Mouse (Mus musculus) kidney, embryonic 14.5 days (tissue): ENCODE data around the gene BC107364. TPM values are rescaled to one million over a fixed set of nuclear protein-coding genes. Genes with fewer than 3 reads are reported as not detected.
"Not testable (repeated sequence)": the region's sequence is repeated elsewhere in the genome, so short reads cannot be mapped to it uniquely, and the experiment has no call there.

ENCODE experiments used
- ATAC-seq: fragments of 200-750 bp; cut with Nextera tagmentation; 2 replicates; pipeline ENCODE4 v1.8.0; 2017; ENCODE audit warnings: moderate number of reproducible peaks, mild to moderate bottlenecking, moderate TSS enrichment, moderate library complexity; ENCODE audit not compliant: low FRiP score, low TSS enrichment
- H3K27ac ChIP-seq: fragments of 300-500 bp; sonication (generic); 2 replicates; pipeline ENCODE4 v1.5.1; 2014; ENCODE audit warnings: low read depth, mild to moderate bottlenecking, low read length, moderate library complexity, mixed read lengths
- H3K27me3 ChIP-seq: fragments of 300-500 bp; sonication (generic); 2 replicates; pipeline ENCODE4 v1.6.1; 2014; ENCODE audit warnings: mild to moderate bottlenecking, low read length; ENCODE audit not compliant: control insufficient read depth, insufficient read depth
- H3K36me3 ChIP-seq: fragments of 300-500 bp; sonication (generic); 2 replicates; pipeline ENCODE4 v1.6.1; 2014; ENCODE audit warnings: low read length, mixed read lengths; ENCODE audit not compliant: control insufficient read depth, insufficient read depth
- H3K4me1 ChIP-seq: fragments of 300-500 bp; sonication (generic); 2 replicates; pipeline ENCODE4 v1.6.1; 2014; ENCODE audit warnings: low read length, mixed read lengths; ENCODE audit not compliant: control insufficient read depth, insufficient read depth
- H3K4me2 ChIP-seq: fragments of 300-500 bp; sonication (generic); replicated peaks from 2 replicates; pipeline ENCODE4 v1.6.1; 2014; ENCODE audit warnings: low read depth, mild to moderate bottlenecking, low read length
- H3K4me3 ChIP-seq: fragments of 300-500 bp; sonication (generic); 2 replicates; pipeline ENCODE4 v1.5.1; 2014; ENCODE audit warnings: mild to moderate bottlenecking, low read length
- H3K9ac ChIP-seq: fragments of 300-500 bp; sonication (generic); 2 replicates; pipeline ENCODE4 v1.6.1; 2014; ENCODE audit warnings: low read depth, mild to moderate bottlenecking, low read length, moderate library complexity
- H3K9me3 ChIP-seq: fragments of 300-500 bp; sonication (generic); 2 replicates; pipeline ENCODE4 v1.6.1; 2016; ENCODE audit warnings: low read length; ENCODE audit not compliant: control insufficient read depth
- WGBS: fragments of 180-500 bp; shearing (Covaris S2); extraction: QIAGEN DNeasy Blood & Tissue Kit; methylation state at CpG from one replicate; pipeline ENCODE4 v1.1.7; 2014; 5-methylcytosine and 5-hydroxymethylcytosine counted together
- polyA plus RNA-seq: library from polyadenylated mRNA; unstranded; fragments of >200 nt; fragmentation: Nextera tagmentation; extraction: Ambion mirVana; gene quantifications from 2 replicates; pipeline ENCODE4 v1.2.1, GENCODE M21; 2014

The BC107364 gene
- 0.20 TPM in 1 of 2 replicates, not detected in the other for polyA plus RNA-seq

GRCm38 (mm10) chr3:96452262-96452661 lies at the start of gene BC107364:
BC107364 (minus strand) TSS chr3:96452306.
- not testable (repeated sequence) for H3K4me1 ChIP-seq, H3K9ac ChIP-seq, H3K27me3 ChIP-seq, H3K27ac ChIP-seq, H3K9me3 ChIP-seq, H3K4me2 ChIP-seq, H3K36me3 ChIP-seq, H3K4me3 ChIP-seq
- no CpG with 5 or more reads among the region's 48 CpGs for WGBS
- ATAC-seq: peak; percentile 20; the same call in 1 of the 2 replicates

GRCm38 (mm10) chr3:96501391-96502115 lies 49.4 kb upstream of the BC107364 start:
- peaks cover 3% of the 10 kb centered on the region; the same call in 1 of the 2 replicates for H3K4me1 ChIP-seq
- H3K27me3 ChIP-seq: no peaks in the 10 kb centered on the region
- peak; percentile 69 for ATAC-seq
- peak overlapping the region; percentile 81 for H3K4me3 ChIP-seq
- no peaks in the 10 kb centered on the region for H3K36me3 ChIP-seq
- WGBS: under 1% methylated on average over 32 of the region's 32 CpGs
- peak overlapping the region; percentile 65 for H3K9ac ChIP-seq
- H3K9me3 ChIP-seq: no peaks in the 10 kb centered on the region
- H3K4me2 ChIP-seq: peak overlapping the region; percentile 92
- peak overlapping the region; percentile 84 for H3K27ac ChIP-seq

- ATAC-seq: peak; percentile 76
- under 1% methylated on average over 19 of the region's 19 CpGs for whole genome bisulfite sequencing
- Histone ChIP-seq H3K27me3 (no peaks in the 10 kb centered on the region), H3K4me2 (peak overlapping the region; percentile 62), H3K9me3 (no peaks in the 10 kb centered on the region), H3K4me3 (peak overlapping the region; percentile 81), H3K9ac (peak overlapping the region; percentile 73), H3K36me3 (no peaks in the 10 kb centered on the region), H3K4me1 (peaks cover 3% of the 10 kb centered on the region; the same call in 1 of the 2 replicates), H3K27ac (peak overlapping the region; percentile 84)
Measured at GRCm38 (mm10) chr3:96500691-96501265, 48.7 kb upstream of the BC107364 start.

- Histone ChIP-seq H3K4me1 (peaks cover 3% of the 10 kb centered on the region; the same call in 1 of the 2 replicates), H3K36me3 (no peaks in the 10 kb centered on the region), H3K27me3 (no peaks in the 10 kb centered on the region), H3K9me3 (no peaks in the 10 kb centered on the region), H3K27ac (peak overlapping the region; percentile 84), H3K4me2 (peak overlapping the region; percentile 59), H3K4me3 (peak overlapping the region; percentile 81), H3K9ac (peak overlapping the region; percentile 73)
- ATAC-seq: peak; percentile 67
- under 1% methylated on average over 17 of the region's 17 CpGs for WGBS
Measured at GRCm38 (mm10) chr3:96500289-96500621, 48.1 kb upstream of the BC107364 start.

GRCm38 (mm10) chr3:96499481-96500288 lies 47.6 kb upstream of the BC107364 start:
- Histone ChIP-seq H3K4me3 (peak overlapping the region; percentile 81), H3K9ac (peak overlapping the region; percentile 73), H3K27ac (peak overlapping the region; percentile 84), H3K36me3 (no peaks in the 10 kb centered on the region), H3K4me1 (peaks cover 3% of the 10 kb centered on the region; the same call in 1 of the 2 replicates), H3K4me2 (peak overlapping the region; percentile 37), H3K9me3 (no peaks in the 10 kb centered on the region), H3K27me3 (no peaks in the 10 kb centered on the region)
- peak; percentile 40 for ATAC-seq
- WGBS: under 1% methylated on average over 36 of the region's 36 CpGs

- no peaks in the 10 kb centered on the region for H3K27me3 ChIP-seq
- no peak overlapping the region for H3K9ac ChIP-seq
- H3K4me2 ChIP-seq: no peak overlapping the region; the same call in 1 of the 2 replicates
- no peaks in the 10 kb centered on the region for H3K36me3 ChIP-seq
- ATAC-seq: no peak
- peak overlapping the region; percentile 81; the same call in 1 of the 2 replicates for H3K4me3 ChIP-seq
- H3K27ac ChIP-seq: no peak overlapping the region
- H3K9me3 ChIP-seq: no peaks in the 10 kb centered on the region
- 83% methylated on average over 4 of the region's 4 CpGs for WGBS
- peaks cover 3% of the 10 kb centered on the region; the same call in 1 of the 2 replicates for H3K4me1 ChIP-seq
Measured at GRCm38 (mm10) chr3:96498476-96499245, 46.6 kb upstream of the BC107364 start.

GRCm38 (mm10) chr3:96497451-96498028 lies 45.4 kb upstream of the BC107364 start:
- H3K36me3 ChIP-seq: no peaks in the 10 kb centered on the region
- under 1% methylated on average over 19 of the region's 19 CpGs for WGBS
- peak; percentile 22 for ATAC-seq
- no peaks in the 10 kb centered on the region for H3K27me3 ChIP-seq
- H3K4me1 ChIP-seq: no peaks in the 10 kb centered on the region
- peak overlapping the region; percentile 60 for H3K4me2 ChIP-seq
- no peak overlapping the region for H3K27ac ChIP-seq
- peak overlapping the region; percentile 48 for H3K4me3 ChIP-seq
- H3K9me3 ChIP-seq: no peaks in the 10 kb centered on the region
- peak overlapping the region; percentile 25 for H3K9ac ChIP-seq

GRCm38 (mm10) chr3:96496620-96497275 lies 44.6 kb upstream of the BC107364 start:
- not testable (repeated sequence) for H3K27ac ChIP-seq, H3K4me1 ChIP-seq, H3K9me3 ChIP-seq, ATAC-seq, H3K36me3 ChIP-seq, H3K27me3 ChIP-seq
- peak overlapping the region; percentile 25; the same call in 1 of the 2 replicates for H3K9ac ChIP-seq
- WGBS: 12% methylated on average over 14 of the region's 14 CpGs
- H3K4me3 ChIP-seq: peak overlapping the region; percentile 48
- H3K4me2 ChIP-seq: peak overlapping the region; percentile 60
